8 mouse cellular contexts compared by ENCODE assay signal in genomic region chr13:95325080-95325906, GRCm38 (mm10). TPM values are rescaled to one million over a fixed set of nuclear protein-coding genes. Genes with fewer than 3 reads are reported as not detected.
DNase-seq lines count a peak whose midpoint lies in the region; ATAC-seq and TF ChIP-seq lines count a peak whose summit lies in the region.

No protein-coding gene starts in this region.

- H3K4me2 ChIP-seq in forebrain, embryonic 12.5 days: peak overlapping the region; percentile 78
- peak overlapping the region; percentile 95 for H3K4me2 ChIP-seq in lung, embryonic 16.5 days (ENCODE audit: low read depth, low read length)

- peak overlapping the region; percentile 95 for H3K9ac ChIP-seq in forebrain, embryonic 12.5 days
- peak overlapping the region; percentile 95 for H3K9ac ChIP-seq in lung, embryonic 16.5 days (ENCODE audit: low read length)

- H3K27ac ChIP-seq in bone marrow macrophage, adult 2 months (ENCODE audit: insufficient read depth, low read depth, low read length): peak overlapping the region; percentile 53; the same call in 1 of the 2 replicates
- peak overlapping the region; percentile 96 for H3K27ac ChIP-seq in forebrain, embryonic 12.5 days
- H3K27ac ChIP-seq in lung, embryonic 16.5 days (ENCODE audit: low read length): peak overlapping the region; percentile 99

- under 1% methylated on average over 61 of the region's 63 CpGs for WGBS in forebrain, embryonic 12.5 days
- WGBS in lung, embryonic 16.5 days: under 1% methylated on average over 60 of the region's 63 CpGs

- H3K27me3 ChIP-seq in forebrain, embryonic 12.5 days: 0 out of 2 replicates have a peak, but pooled peaks cover 4% of the 10 kb centered on the region
- no peaks in the 10 kb centered on the region for H3K27me3 ChIP-seq in lung, embryonic 16.5 days (ENCODE audit: control insufficient read depth, insufficient read depth, low read depth, low read length)

- peak; percentile 49 for DNase-seq in CD4-positive helper T cell, adult 2 months (ENCODE audit: low read depth, low spot score)
- DNase-seq in heart, postnatal 14 days: peak; percentile 74 to 80
- DNase-seq in kidney, postnatal 4 days: peak; percentile 85 to 91
- peak; percentile 65 for DNase-seq in ovary, postnatal 10 days (ENCODE audit: low spot score)
- DNase-seq in thymus, postnatal 14 days: peak; percentile 70

- H3K9me3 ChIP-seq in forebrain, embryonic 12.5 days: no peaks in the 10 kb centered on the region
- no peaks in the 10 kb centered on the region for H3K9me3 ChIP-seq in lung, embryonic 16.5 days (ENCODE audit: control insufficient read depth, low read length)

- no peaks in the 10 kb centered on the region for H3K36me3 ChIP-seq in forebrain, embryonic 12.5 days (replicated peaks)
- H3K36me3 ChIP-seq in lung, embryonic 16.5 days (ENCODE audit: control insufficient read depth, insufficient read depth, low read length): no peaks in the 10 kb centered on the region

- H3K4me1 ChIP-seq in bone marrow macrophage, adult 2 months (ENCODE audit: control insufficient read depth, insufficient read depth, low read length): peaks cover 8% of the 10 kb centered on the region
- H3K4me1 ChIP-seq in forebrain, embryonic 12.5 days: peaks cover 28% of the 10 kb centered on the region
- peaks cover 23% of the 10 kb centered on the region for H3K4me1 ChIP-seq in lung, embryonic 16.5 days (replicated peaks; ENCODE audit: control insufficient read depth, insufficient read depth, low read length)

- ATAC-seq in forebrain, embryonic 12.5 days (ENCODE audit: low FRiP score): peak; percentile 61
- peak; percentile 80 for ATAC-seq in lung, embryonic 16.5 days (ENCODE audit: low read depth)

- H3K4me3 ChIP-seq in bone marrow macrophage, adult 2 months (ENCODE audit: insufficient read depth, low read length): peak overlapping the region; percentile 63
- peak overlapping the region; percentile 77 for H3K4me3 ChIP-seq in forebrain, embryonic 12.5 days (replicated peaks)
- peak overlapping the region; percentile 74 for H3K4me3 ChIP-seq in lung, embryonic 16.5 days (ENCODE audit: low read length)

- TF ChIP-seq POLR2A in bone marrow macrophage, adult 2 months (IDR thresholded peaks at IDR 0.05; ENCODE audit: borderline replicate concordance, low read depth, low read length): no peak

- intact Hi-C loops in heart, postnatal 14 days (cut with DNase I): loop anchor here (2.0 kb wide), 1 partner anchor 22 kb away; no protein-coding TSS in a partner anchor

- no peak for TF ChIP-seq CTCF in bone marrow macrophage, adult 2 months (IDR thresholded peaks at IDR 0.05; ENCODE audit: low read depth, low read length)

RNA-seq across cellular contexts. Expression of gene Zbed3, which starts 1.9 kb away (rescaled TPM):
- polyA plus RNA-seq in bone marrow macrophage, adult 2 months (2012; ENCODE audit: insufficient read depth, insufficient read length, missing spikeins): 9.9 and 10.9 TPM in 2 replicates
- polyA plus RNA-seq in forebrain, embryonic 12.5 days (2016; fragmentation: Nextera tagmentation; extraction: Ambion mirVana): 67.8 and 68.1 TPM in 2 replicates
- total RNA-seq in heart, postnatal 14 days (2021): 10 to 100 TPM; 17.8 to 19.7 TPM
- polyA plus RNA-seq in lung, embryonic 16.5 days (2015; fragmentation: Nextera tagmentation; extraction: Ambion mirVana): 51.8 and 59.9 TPM in 2 replicates

RNA-seq across cellular contexts. Expression of gene Aggf1, which starts 49.9 kb away (rescaled TPM):
- 37.5 and 38.1 TPM in 2 replicates for polyA plus RNA-seq in bone marrow macrophage, adult 2 months (2012; ENCODE audit: insufficient read depth, insufficient read length, missing spikeins)
- 52.4 and 54.2 TPM in 2 replicates for polyA plus RNA-seq in forebrain, embryonic 12.5 days (2016; fragmentation: Nextera tagmentation; extraction: Ambion mirVana)
- 10 to 100 TPM; 21.8 to 22.1 TPM for total RNA-seq in heart, postnatal 14 days (2021)
- 27.0 and 28.5 TPM in 2 replicates for polyA plus RNA-seq in lung, embryonic 16.5 days (2015; fragmentation: Nextera tagmentation; extraction: Ambion mirVana)

Comparison
In these comparisons a context has a peak if more than half of its experiments do, and no peak if none do; other contexts are left out.
1. Peak in every context shown above with its lines: DNase-seq, ATAC-seq, H3K4me3 ChIP-seq and H3K27ac ChIP-seq.